Mouse (Mus musculus) megakaryocyte, embryonic 14.5 days (primary cell): Measurements from ENCODE around the gene Olfr736. TPM values are rescaled to one million over a fixed set of nuclear protein-coding genes. Genes with fewer than 3 reads are reported as not detected.

Experiments
- H3K27me3 ChIP-seq: replicated peaks from 2 replicates; pipeline ENCODE3; 2012; ENCODE audit warnings: inconsistent platforms
- H3K36me3 ChIP-seq: replicated peaks from 2 replicates; pipeline ENCODE3; 2012; ENCODE audit warnings: low read length, inconsistent platforms, mixed read lengths
- H3K4me1 ChIP-seq: 2 replicates; pipeline ENCODE4 v1.6.1; 2012; ENCODE audit warnings: inconsistent platforms
- H3K4me3 ChIP-seq: replicated peaks from 2 replicates; pipeline ENCODE3; 2012; ENCODE audit warnings: moderate library complexity, mild to moderate bottlenecking, inconsistent platforms
- H3K9me3 ChIP-seq: 2 replicates; pipeline ENCODE4 v1.6.1; 2012; ENCODE audit warnings: inconsistent platforms
- FLI1 ChIP-seq: IDR thresholded peaks from 2 replicates; pipeline ENCODE4 v1.6.1; 2012; ENCODE audit warnings: low read length, inconsistent platforms, mixed read lengths
- GATA1 ChIP-seq: IDR thresholded peaks from 3 replicates; pipeline ENCODE4 v1.6.1; 2012; ENCODE audit warnings: mixed read lengths, low read length, inconsistent platforms, borderline replicate concordance
- polyA plus RNA-seq: library from polyadenylated mRNA; stranded (reverse); fragments of >175 nt; gene quantifications from 2 replicates; pipeline ENCODE4 v1.2.3, GENCODE M21; 2012; ENCODE audit warnings: low replicate concordance; ENCODE audit not compliant: insufficient read depth

Gene Olfr736
- polyA plus RNA-seq: not detected in 2 replicates

DNA sequence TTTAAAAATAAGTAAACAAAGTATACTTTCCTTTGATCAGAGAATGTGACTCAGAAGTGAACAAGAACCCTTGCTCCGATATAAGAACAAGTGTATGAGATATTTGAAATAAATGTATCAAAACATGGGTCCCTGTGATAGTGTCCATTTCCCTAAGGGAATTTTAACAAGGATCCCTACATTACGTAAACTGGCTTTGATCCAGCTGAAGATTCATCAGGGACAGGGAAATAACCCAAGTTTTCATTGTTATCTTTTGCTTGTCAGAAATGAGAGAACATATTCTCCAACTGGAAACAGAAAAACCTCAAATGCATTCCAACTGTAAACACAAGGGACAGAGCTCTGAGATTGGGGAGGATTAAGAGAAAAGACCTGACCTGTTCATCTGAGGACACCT is at the start of gene Olfr736:
TSS of gene Olfr736 (plus strand) at position 301 of the 400 bp plus-strand sequence.
- no peaks in the 10 kb centered on the region for H3K27me3 ChIP-seq
- H3K9me3 ChIP-seq: no peaks in the 10 kb centered on the region
- no peaks in the 10 kb centered on the region for H3K36me3 ChIP-seq
- H3K4me1 ChIP-seq: no peaks in the 10 kb centered on the region
- no peak within 1 kb of the TSS for H3K4me3 ChIP-seq
- TF ChIP-seq FLI1: no peak
- no peak for TF ChIP-seq GATA1

DNA sequence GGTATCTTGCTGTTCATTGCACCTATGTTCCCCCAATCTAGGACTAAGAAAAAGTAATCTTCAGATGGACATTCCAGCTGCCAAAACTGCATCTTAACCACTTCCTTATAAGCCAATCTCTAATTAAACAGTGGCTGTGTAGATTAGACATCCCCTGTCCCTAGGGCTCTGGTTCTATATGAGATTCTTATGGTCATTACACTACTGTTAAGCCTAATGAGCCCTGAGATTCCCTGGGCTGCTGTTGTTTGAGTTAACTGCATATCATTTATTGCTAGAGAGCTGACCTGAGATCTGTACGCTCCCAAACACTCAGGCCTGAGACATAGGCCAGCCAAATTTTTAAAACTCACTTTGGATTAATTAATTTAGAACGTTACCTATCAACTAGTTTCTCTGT is 32.2 kb upstream of the Olfr736 start, which contains the start of gene Olfr735:
TSS of gene Olfr735 (minus strand) at position 77 of the 400 bp plus-strand sequence.
- no peaks in the 10 kb centered on the region for H3K36me3 ChIP-seq
- no peak within 1 kb of the TSS for H3K4me3 ChIP-seq
- no peaks in the 10 kb centered on the region for H3K4me1 ChIP-seq
- no peaks in the 10 kb centered on the region for H3K27me3 ChIP-seq
- TF ChIP-seq GATA1: no peak
- no peak for TF ChIP-seq FLI1
- H3K9me3 ChIP-seq: no peaks in the 10 kb centered on the region

DNA sequence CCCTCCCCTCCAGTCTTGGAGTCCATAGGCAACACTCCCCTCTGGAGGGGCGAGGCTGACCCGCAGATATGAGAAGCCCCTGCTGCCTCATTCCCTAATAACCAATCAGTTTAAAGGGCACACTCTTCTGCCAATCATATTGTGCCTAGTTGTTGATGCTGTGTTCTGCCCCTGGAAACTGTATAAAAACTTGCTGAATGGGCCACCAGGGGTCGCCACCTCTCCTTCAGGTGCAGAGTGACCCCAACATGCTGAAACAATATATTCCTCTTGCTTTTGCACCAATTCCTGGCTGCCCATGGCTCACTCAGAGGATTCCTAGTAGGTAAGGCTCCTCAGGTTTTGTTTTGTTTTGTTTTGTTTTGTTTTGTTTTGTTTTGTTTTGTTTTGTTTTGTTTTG is 28.5 kb upstream of the Olfr736 start:
- Histone ChIP-seq H3K9me3 (no peaks in the 10 kb centered on the region; the same call in 1 of the 2 replicates), H3K4me3 (no peak overlapping the region), H3K27me3 (no peaks in the 10 kb centered on the region), H3K4me1 (no peaks in the 10 kb centered on the region), H3K36me3 (no peaks in the 10 kb centered on the region)
- TF ChIP-seq FLI1 (no peak), GATA1 (no peak)

DNA sequence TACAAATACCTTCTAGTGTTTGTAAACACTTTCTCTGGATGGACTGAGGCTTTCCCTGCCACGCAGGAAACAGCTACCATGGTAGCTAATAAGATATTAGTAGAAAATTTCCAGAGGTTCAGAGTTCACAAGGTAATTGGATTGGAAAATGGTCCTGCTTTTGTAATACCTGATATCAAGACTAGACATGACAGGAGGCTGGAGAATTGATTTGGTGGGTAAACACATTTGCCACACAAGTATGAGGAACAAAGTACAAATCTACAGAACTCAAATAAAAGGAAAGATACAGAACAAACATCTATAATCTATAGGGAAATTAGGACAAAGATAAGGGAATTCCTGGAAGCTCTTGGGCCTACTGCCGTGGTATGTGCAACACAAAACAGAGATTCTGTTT is 24.2 kb upstream of the Olfr736 start:
- no peaks in the 10 kb centered on the region for H3K27me3 ChIP-seq
- H3K9me3 ChIP-seq: no peaks in the 10 kb centered on the region; the same call in 1 of the 2 replicates
- TF ChIP-seq GATA1 (no peak), FLI1 (no peak)
- H3K36me3 ChIP-seq: no peaks in the 10 kb centered on the region
- H3K4me3 ChIP-seq: no peak overlapping the region
- H3K4me1 ChIP-seq: no peaks in the 10 kb centered on the region

DNA sequence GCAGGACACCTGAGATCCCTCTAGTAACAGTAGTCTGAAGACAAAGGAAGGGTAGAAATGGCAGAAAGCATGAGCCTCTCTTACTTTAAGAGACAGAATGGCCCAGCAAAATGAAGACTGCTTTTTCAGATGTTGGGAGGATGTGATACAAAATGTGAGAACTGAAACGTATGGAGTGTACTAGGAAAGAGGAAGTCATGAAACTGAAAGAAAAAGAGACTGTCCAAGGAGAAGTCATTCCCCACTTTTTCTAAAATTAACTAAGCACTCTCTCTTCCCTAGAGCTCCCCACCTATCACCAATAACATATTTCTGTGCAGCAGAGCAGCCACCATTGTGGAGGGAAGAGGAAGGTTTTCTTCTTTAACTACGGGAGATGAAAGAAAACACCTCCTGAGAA is 23.4 kb upstream of the Olfr736 start, which contains the start of gene Tlr11:
TSS of gene Tlr11 (plus strand) at position 322 of the 400 bp plus-strand sequence.
- no peaks in the 10 kb centered on the region for H3K36me3 ChIP-seq
- no peak within 1 kb of the TSS for H3K4me3 ChIP-seq
- H3K27me3 ChIP-seq: no peaks in the 10 kb centered on the region
- no peaks in the 10 kb centered on the region; the same call in 1 of the 2 replicates for H3K9me3 ChIP-seq
- H3K4me1 ChIP-seq: no peaks in the 10 kb centered on the region
- TF ChIP-seq FLI1 (no peak), GATA1 (no peak)

DNA sequence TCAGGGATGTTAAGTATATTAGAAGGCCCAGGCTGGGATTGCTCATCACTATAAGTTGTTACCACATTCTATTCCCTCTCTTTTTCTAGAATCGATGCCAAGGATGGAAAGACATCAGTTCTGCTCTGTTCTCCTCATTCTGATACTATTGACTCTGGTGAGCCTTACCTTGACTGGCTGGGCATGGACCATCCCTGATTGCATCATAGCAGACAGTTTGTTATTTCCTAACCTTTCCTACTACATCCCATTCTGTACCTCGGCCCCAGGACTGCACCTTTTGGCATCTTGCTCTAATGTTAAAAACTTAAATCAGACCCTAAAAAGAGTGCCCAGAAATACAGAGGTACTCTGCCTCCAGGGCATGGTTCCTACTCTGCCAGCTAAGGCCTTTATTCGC is 20.5 kb upstream of the Olfr736 start:
- H3K9me3 ChIP-seq: peaks cover 6% of the 10 kb centered on the region; the same call in 1 of the 2 replicates
- TF ChIP-seq GATA1: no peak
- TF ChIP-seq FLI1: no peak

DNA sequence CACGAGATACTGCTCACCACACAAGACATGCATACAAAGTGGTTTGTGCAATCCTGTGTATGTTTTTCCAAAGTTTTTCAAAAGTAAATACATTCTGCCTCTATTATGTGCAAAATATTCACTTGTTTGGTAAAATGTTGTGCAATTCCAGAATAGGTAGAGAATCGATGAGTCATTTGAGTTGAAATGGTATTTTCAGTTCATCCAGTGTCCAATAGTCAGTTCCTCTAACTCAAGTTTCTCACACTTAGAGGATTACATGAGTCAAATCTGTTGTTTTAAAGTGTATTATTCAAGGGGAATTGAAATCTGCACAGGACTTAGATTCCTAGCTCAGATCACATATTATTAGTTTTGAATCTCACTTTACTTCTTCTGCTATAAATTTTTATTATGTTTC is 17.4 kb upstream of the Olfr736 start:
- H3K9me3 ChIP-seq: peaks cover 6% of the 10 kb centered on the region; the same call in 1 of the 2 replicates
- H3K4me3 ChIP-seq: no peak overlapping the region
- no peaks in the 10 kb centered on the region for H3K36me3 ChIP-seq
- no peak for TF ChIP-seq GATA1
- TF ChIP-seq FLI1: no peak
- no peaks in the 10 kb centered on the region for H3K27me3 ChIP-seq
- no peaks in the 10 kb centered on the region for H3K4me1 ChIP-seq

More for the DNA sequence above, 20.5 kb upstream of the Olfr736 start:
- H3K4me1 ChIP-seq: no peaks in the 10 kb centered on the region
- no peaks in the 10 kb centered on the region for H3K36me3 ChIP-seq
- no peaks in the 10 kb centered on the region for H3K27me3 ChIP-seq
- H3K4me3 ChIP-seq: no peak overlapping the region

DNA sequence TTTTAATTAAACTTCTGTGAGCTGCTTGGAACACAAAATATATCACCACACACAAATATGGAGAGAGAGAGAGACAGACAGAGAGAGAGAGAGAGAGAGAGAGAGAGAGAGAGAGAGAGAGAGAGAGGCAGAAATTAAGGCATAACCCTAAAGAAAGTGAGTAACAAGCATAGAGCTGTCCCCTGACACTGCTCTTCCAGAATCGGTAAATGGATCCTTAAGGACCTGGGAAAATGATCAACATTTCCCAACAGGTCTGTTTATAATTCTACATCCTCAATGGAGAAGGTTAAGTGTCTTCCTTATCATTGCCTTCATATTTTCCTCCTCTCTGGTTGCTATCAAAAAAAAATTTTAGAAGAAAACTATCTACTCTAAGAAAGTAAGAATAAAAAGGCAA is 26.3 kb downstream of the Olfr736 start, which contains the start of gene Olfr738:
TSS of gene Olfr738 (plus strand) at position 301 of the 400 bp plus-strand sequence.
- Histone ChIP-seq H3K36me3 (no peaks in the 10 kb centered on the region), H3K9me3 (no peaks in the 10 kb centered on the region), H3K4me3 (no peak within 1 kb of the TSS), H3K27me3 (no peaks in the 10 kb centered on the region), H3K4me1 (no peaks in the 10 kb centered on the region)
- TF ChIP-seq FLI1 (no peak), GATA1 (no peak)

DNA sequence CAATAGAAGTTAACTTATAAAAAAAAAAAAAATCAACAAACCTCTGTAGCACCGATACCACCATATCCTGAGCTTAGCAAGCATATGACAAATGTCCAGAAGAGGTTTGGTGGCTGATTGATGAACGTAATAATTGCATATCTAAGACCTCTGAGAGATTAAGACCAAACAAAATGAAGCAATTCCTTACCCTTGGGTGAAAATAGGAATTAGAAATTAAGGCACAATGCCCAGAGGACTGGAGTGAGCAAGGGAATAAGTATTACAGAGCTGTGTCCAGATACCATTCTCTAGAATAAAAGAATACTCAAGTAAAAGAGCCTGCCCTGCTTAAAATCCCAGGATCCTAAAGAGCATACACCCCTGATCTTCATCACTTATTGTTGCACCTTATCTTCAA is 37.4 kb downstream of the Olfr736 start, which contains the start of gene Olfr739:
TSS of gene Olfr739 (plus strand) at position 301 of the 400 bp plus-strand sequence.
- Histone ChIP-seq H3K4me1 (no peaks in the 10 kb centered on the region), H3K9me3 (no peaks in the 10 kb centered on the region), H3K27me3 (no peaks in the 10 kb centered on the region), H3K36me3 (no peaks in the 10 kb centered on the region), H3K4me3 (no peak within 1 kb of the TSS)
- TF ChIP-seq FLI1 (no peak), GATA1 (no peak)

Other genes starting within 250 kb of the Olfr736 start
- not detected in 2 replicates for gene Olfr728, start 238.5 kb upstream of the Olfr736 start, polyA plus RNA-seq
- not detected in 2 replicates for gene Olfr729, start 228.3 kb upstream of the Olfr736 start, polyA plus RNA-seq
- not detected in 2 replicates for gene Olfr730, start 193.0 kb upstream of the Olfr736 start, polyA plus RNA-seq
- gene Olfr731, start 139.3 kb upstream of the Olfr736 start, polyA plus RNA-seq: 2.5 TPM in 1 of 2 replicates, not detected in the other
- gene Olfr732, start 97.0 kb upstream of the Olfr736 start, polyA plus RNA-seq: not detected in 2 replicates
- gene Olfr733, start 79.6 kb upstream of the Olfr736 start, polyA plus RNA-seq: not detected in 2 replicates
- gene Olfr734, start 54.4 kb upstream of the Olfr736 start, polyA plus RNA-seq: not detected in 2 replicates
- gene Olfr735, start 32.3 kb upstream of the Olfr736 start, polyA plus RNA-seq: not detected in 2 replicates
- gene Tlr11, start 23.2 kb upstream of the Olfr736 start, polyA plus RNA-seq: not detected in 2 replicates
- gene Olfr738, start 26.4 kb downstream of the Olfr736 start, polyA plus RNA-seq: not detected in 2 replicates
- not detected in 2 replicates for gene Olfr739, start 37.5 kb downstream of the Olfr736 start, polyA plus RNA-seq
- gene Olfr740, start 64.4 kb downstream of the Olfr736 start, polyA plus RNA-seq: not detected in 2 replicates
- gene Olfr741, start 91.6 kb downstream of the Olfr736 start, polyA plus RNA-seq: not detected in 2 replicates
- not detected in 2 replicates for gene Olfr742, start 122.4 kb downstream of the Olfr736 start, polyA plus RNA-seq
- gene Olfr743, start 140.7 kb downstream of the Olfr736 start, polyA plus RNA-seq: not detected in 2 replicates
- gene Olfr744, start 233.7 kb downstream of the Olfr736 start, polyA plus RNA-seq: not detected in 2 replicates